Mouse (Mus musculus): Measurements from ENCODE around the gene Gan.

- TF ChIP-seq CTCF (IDR thresholded peaks at IDR 0.05; ENCODE audit: borderline replicate concordance, extremely low read depth, insufficient read depth, insufficient read length) = peak; percentile 23; the same call in 1 of the 2 replicates
- no peak for TF ChIP-seq POLR2A (IDR thresholded peaks at IDR 0.05; ENCODE audit: borderline replicate concordance, extremely low read depth, insufficient read depth, insufficient read length, poor library complexity, severe bottlenecking)
Observed at GRCm38 (mm10) chr8:117109801-117110390, 48.0 kb upstream of the Gan start.

Data from brain, embryonic 14.5 days (tissue).